Mouse (Mus musculus): ENCODE data around the gene Snx29.

GRCm38 (mm10) chr16:11384361-11384760, 61.7 kb downstream of the Snx29 start:
- TF ChIP-seq CTCF (conservative IDR thresholded peaks at IDR 0.05; ENCODE audit: low read length), result no peak
- no peak for TF ChIP-seq NANOG (IDR thresholded peaks at IDR 0.05; ENCODE audit: borderline replicate concordance, low read length)

Data from E14TG2a.4 (cell line).